ENCODE assay signal across 18 mouse cellular contexts in genomic region chr16:4791332-4791731, GRCm38 (mm10). TPM values are rescaled to one million over a fixed set of nuclear protein-coding genes. Genes with fewer than 3 reads are reported as not detected.
A peak's percentile ranks its signal among the peaks of the same experiment; 100 is the strongest.
DNase-seq lines count a peak whose midpoint lies in the region; ATAC-seq and TF ChIP-seq lines count a peak whose summit lies in the region.
"Had no signal": no experiment of that assay in that cellular context is flagged by ENCODE, and none has a peak within 500 bp of the region (broad histone marks: within the 10 kb centered on the region; RNA-seq: fewer than 3 reads in every experiment).

No protein-coding gene starts in this region.

- peaks cover 16% of the 10 kb centered on the region for H3K36me3 ChIP-seq in heart, adult 2 months (ENCODE audit: control insufficient read depth, insufficient read depth, low read length)
- no peaks in the 10 kb centered on the region for H3K36me3 ChIP-seq in liver, postnatal 0 days (replicated peaks; ENCODE audit: insufficient read depth, low read length)
- 0 out of 2 replicates have a peak, but pooled peaks cover 2% of the 10 kb centered on the region for H3K36me3 ChIP-seq in liver, embryonic 11.5 days (ENCODE audit: control insufficient read depth, insufficient read depth, low read length)
- H3K36me3 ChIP-seq: embryonic facial prominence, embryonic 13.5 days; forebrain, embryonic 12.5 days; hindbrain, embryonic 15.5 days; liver, embryonic 13.5 days had no signal

- 29% methylated on average over 2 of the region's 2 CpGs for WGBS in heart, adult 2 months
- 57% methylated on average over 2 of the region's 2 CpGs for WGBS in liver, postnatal 0 days (ENCODE audit: insufficient replicate concordance)
- 66% methylated on average over 2 of the region's 2 CpGs for WGBS in liver, embryonic 11.5 days

- peaks cover 2% of the 10 kb centered on the region; the same call in 1 of the 2 replicates for H3K79me2 ChIP-seq in heart, adult 2 months (replicated peaks; ENCODE audit: control insufficient read depth, insufficient read depth, low read length)

- intact Hi-C loops in heart, adult 2 months (cut with DNase I): loop anchor here (1.0 to 5.0 kb wide), 4 partner anchors 71 to 161 kb away; partner anchors contain the start of gene Coro7
- intact Hi-C loops in gastrocnemius, postnatal 14 days (cut with DNase I; ENCODE audit: low total_unique reads): loop anchor here (10.0 kb wide), 1 partner anchor 87 kb away; no protein-coding TSS in a partner anchor

- ATAC-seq in liver, postnatal 0 days: no peak
- ATAC-seq in liver, embryonic 11.5 days (replicated peaks; ENCODE audit: low FRiP score): no peak

- H3K27me3 ChIP-seq in heart, adult 2 months (ENCODE audit: control insufficient read depth, insufficient read depth, low read length): no peaks in the 10 kb centered on the region
- H3K27me3 ChIP-seq in liver, postnatal 0 days (ENCODE audit: insufficient read depth, low read length): no peaks in the 10 kb centered on the region
- H3K27me3 ChIP-seq in liver, embryonic 11.5 days (replicated peaks; ENCODE audit: control insufficient read depth, insufficient read depth, low read length): no peaks in the 10 kb centered on the region
- H3K27me3 ChIP-seq: embryonic facial prominence, embryonic 13.5 days; forebrain, embryonic 12.5 days; hindbrain, embryonic 15.5 days; liver, embryonic 13.5 days had no signal

- H3K9me3 ChIP-seq in liver, postnatal 0 days (ENCODE audit: low read length): no peaks in the 10 kb centered on the region
- no peaks in the 10 kb centered on the region for H3K9me3 ChIP-seq in liver, embryonic 11.5 days (ENCODE audit: control insufficient read depth, low read length)
- H3K9me3 ChIP-seq: embryonic facial prominence, embryonic 13.5 days; forebrain, embryonic 12.5 days; hindbrain, embryonic 15.5 days; liver, embryonic 13.5 days had no signal

- no peak overlapping the region for H3K27ac ChIP-seq in heart, adult 2 months
- H3K27ac ChIP-seq in liver, postnatal 0 days (ENCODE audit: low read depth): peak overlapping the region; percentile 14; the same call in 1 of the 2 replicates
- H3K27ac ChIP-seq in liver, embryonic 11.5 days (ENCODE audit: low read depth, low read length): no peak overlapping the region
- H3K27ac ChIP-seq: forebrain, embryonic 12.5 days; hindbrain, embryonic 15.5 days; liver, embryonic 13.5 days had no signal

- H3K9ac ChIP-seq in heart, adult 2 months (ENCODE audit: low read depth, low read length): no peak overlapping the region
- no peak overlapping the region for H3K9ac ChIP-seq in liver, postnatal 0 days (replicated peaks)
- H3K9ac ChIP-seq in liver, embryonic 11.5 days (ENCODE audit: low read depth, low read length): no peak overlapping the region
- H3K9ac ChIP-seq: embryonic facial prominence, embryonic 13.5 days; forebrain, embryonic 12.5 days; hindbrain, embryonic 15.5 days; liver, embryonic 13.5 days had no signal

- H3K4me1 ChIP-seq in heart, adult 2 months (ENCODE audit: control insufficient read depth, insufficient read depth, low read length): peaks cover 6% of the 10 kb centered on the region
- H3K4me1 ChIP-seq in liver, postnatal 0 days (ENCODE audit: insufficient read depth): peaks cover 19% of the 10 kb centered on the region
- H3K4me1 ChIP-seq in liver, embryonic 11.5 days (replicated peaks; ENCODE audit: control insufficient read depth, insufficient read depth, low read length): peaks cover 7% of the 10 kb centered on the region

- peak; percentile 82 for TF ChIP-seq CTCF in heart, adult 2 months (IDR thresholded peaks at IDR 0.05)
- TF ChIP-seq CTCF in liver, postnatal 0 days (IDR thresholded peaks at IDR 0.05; ENCODE audit: low read depth): peak; percentile 47
- TF ChIP-seq CTCF in brain, embryonic 14.5 days (IDR thresholded peaks at IDR 0.05; ENCODE audit: borderline replicate concordance, extremely low read depth, insufficient read depth, insufficient read length): no peak

- TF ChIP-seq POLR2A in heart, adult 2 months (IDR thresholded peaks at IDR 0.05; ENCODE audit: insufficient read depth, low read depth, low read length): no peak
- TF ChIP-seq POLR2A in brain, embryonic 14.5 days (IDR thresholded peaks at IDR 0.05; ENCODE audit: borderline replicate concordance, extremely low read depth, insufficient read depth, insufficient read length, poor library complexity, severe bottlenecking): no peak

- no peak for DNase-seq in heart, adult 2 months
- DNase-seq in heart, adult 8-10 months (ENCODE audit: low spot score): no peak
- DNase-seq in liver, postnatal 0 days: no peak
- DNase-seq in liver, embryonic 11.5 days (ENCODE audit: low spot score): no peak
- peak; percentile 51 for DNase-seq in CD4-positive helper T cell, adult 2 months (ENCODE audit: low read depth, low spot score)
- DNase-seq in brain, embryonic 14.5 days (ENCODE audit: low read depth): peak; percentile 47
- DNase-seq in gastrocnemius, postnatal 14 days: no peak
- DNase-seq in kidney, adult 11 months: no peak
- DNase-seq: cerebellum, postnatal 36 days; kidney, postnatal 14 days; liver, embryonic 13.5 days; right cerebral cortex, postnatal 4 days had no signal

- no peak overlapping the region for H3K4me2 ChIP-seq in liver, postnatal 0 days (ENCODE audit: low read depth, low read length)
- no peak overlapping the region for H3K4me2 ChIP-seq in liver, embryonic 11.5 days
- H3K4me2 ChIP-seq: embryonic facial prominence, embryonic 13.5 days; forebrain, embryonic 12.5 days; hindbrain, embryonic 15.5 days had no signal

- no peak overlapping the region for H3K4me3 ChIP-seq in heart, adult 2 months
- no peak overlapping the region for H3K4me3 ChIP-seq in liver, postnatal 0 days (ENCODE audit: low read depth, low read length)
- H3K4me3 ChIP-seq in liver, embryonic 11.5 days (ENCODE audit: low read depth, low read length): no peak overlapping the region
- H3K4me3 ChIP-seq: embryonic facial prominence, embryonic 13.5 days; forebrain, embryonic 12.5 days; liver, embryonic 13.5 days had no signal

- no peak for TF ChIP-seq EP300 in heart, adult 2 months (IDR thresholded peaks at IDR 0.05; ENCODE audit: insufficient read depth, low read depth, low read length)
- no peak for TF ChIP-seq EP300 in liver, postnatal 0 days (IDR thresholded peaks at IDR 0.05; ENCODE audit: low read depth)

RNA-seq across cellular contexts. Expression of gene Cdip1, which starts 1.2 kb away (rescaled TPM):
- total RNA-seq in heart, adult 2 months (2021): 10 to 100 TPM; 58.4 to 65.6 TPM
- 94.3 and 100 TPM in 2 replicates for polyA plus RNA-seq in heart, adult 2 months (2012; rRNA removed)
- total RNA-seq in heart, adult 8-10 months (2022): 10 to 100 TPM; 61.1 to 68.9 (median 65.8) TPM
- 46.8 and 50.3 TPM in 2 replicates for polyA plus RNA-seq in liver, postnatal 0 days (2015; fragmentation: Nextera tagmentation; extraction: Ambion mirVana)
- 49.4 and 49.8 TPM in 2 replicates for polyA plus RNA-seq in liver, embryonic 11.5 days (2014; fragmentation: Nextera tagmentation; extraction: Ambion mirVana)
- 91.1 and 116 TPM in 2 replicates for polyA plus RNA-seq in brain, embryonic 14.5 days (2012; rRNA removed)
- 10 to 100 TPM; 61.9 to 62.7 TPM for total RNA-seq in gastrocnemius, postnatal 14 days (2021)

RNA-seq across cellular contexts. Expression of gene 4930562C15Rik, which starts 43.9 kb away (rescaled TPM):
- not detected for total RNA-seq in heart, adult 2 months (2021)
- polyA plus RNA-seq in heart, adult 2 months (2012; rRNA removed): 0.23 TPM in 1 of 2 replicates, not detected in the other
- total RNA-seq in heart, adult 8-10 months (2022): not detected
- 0.09 TPM in 1 of 2 replicates, not detected in the other for polyA plus RNA-seq in liver, postnatal 0 days (2015; fragmentation: Nextera tagmentation; extraction: Ambion mirVana)
- polyA plus RNA-seq in liver, embryonic 11.5 days (2014; fragmentation: Nextera tagmentation; extraction: Ambion mirVana): 0.19 and 0.33 TPM in 2 replicates
- polyA plus RNA-seq in brain, embryonic 14.5 days (2012; rRNA removed): not detected in 2 replicates
- not detected for total RNA-seq in gastrocnemius, postnatal 14 days (2021)
- total RNA-seq: gastrocnemius, postnatal 4 days; left cerebral cortex, adult 18-20 months; megakaryocyte, adult 5-6 weeks had no signal
- polyA plus RNA-seq: liver, embryonic 13.5 days had no signal

Comparison
In these comparisons a context has a peak if more than half of its experiments do, and no peak if none do; other contexts are left out.
1. DNase-seq: peak in CD4-positive helper T cell, adult 2 months (single experiment) and brain, embryonic 14.5 days (single experiment); none in heart, adult 2 months (0 of 2), heart, adult 8-10 months (single experiment), liver, postnatal 0 days (single experiment), liver, embryonic 11.5 days (single experiment), gastrocnemius, postnatal 14 days (single experiment) and kidney, adult 11 months (single experiment).